Comparison of ENCODE assay signal across 7 mouse cellular contexts in genomic region chr13:24518887-24519286, GRCm38 (mm10).
DNase-seq lines count a peak whose midpoint lies in the region; ATAC-seq and TF ChIP-seq lines count a peak whose summit lies in the region.

No protein-coding gene starts in this region.

- no peak for TF ChIP-seq POLR2A in brain, embryonic 14.5 days (IDR thresholded peaks at IDR 0.05; ENCODE audit: borderline replicate concordance, extremely low read depth, insufficient read depth, insufficient read length, poor library complexity, severe bottlenecking)

- peak; percentile 87 for DNase-seq in midbrain, embryonic 11.5 days (ENCODE audit: low spot score, missing footprints)
- DNase-seq in Muller cell, postnatal 12 days (ENCODE audit: inconsistent ontology term): peak; percentile 32
- peak; percentile 61 for DNase-seq in brain, embryonic 14.5 days (ENCODE audit: low read depth)
- peak; percentile 79 for DNase-seq in heart, embryonic 10.5 days (ENCODE audit: low spot score)
- peak; percentile 43 to 52 for DNase-seq in lung, adult 18-20 months
- peak; percentile 84 for DNase-seq in splenic B cell, adult 2 months (ENCODE audit: low read depth, low spot score)

- H3K4me3 ChIP-seq in midbrain, embryonic 11.5 days (ENCODE audit: low read depth, low read length): no peak overlapping the region
- no peak overlapping the region for H3K4me3 ChIP-seq in midbrain, embryonic 13.5 days (replicated peaks)
- H3K4me3 ChIP-seq in heart, embryonic 10.5 days: no peak overlapping the region

- no peaks in the 10 kb centered on the region for H3K36me3 ChIP-seq in midbrain, embryonic 11.5 days (ENCODE audit: control insufficient read depth, insufficient read depth, low read length)
- no peaks in the 10 kb centered on the region for H3K36me3 ChIP-seq in midbrain, embryonic 13.5 days
- no peaks in the 10 kb centered on the region for H3K36me3 ChIP-seq in heart, embryonic 10.5 days
- H3K36me3 ChIP-seq in splenic B cell, adult 2 months (ENCODE audit: control insufficient read depth, insufficient read depth, low read length, poor library complexity, severe bottlenecking): no peaks in the 10 kb centered on the region; the same call in 1 of the 2 replicates

- H3K9me3 ChIP-seq in midbrain, embryonic 11.5 days (ENCODE audit: control insufficient read depth, low read length): no peaks in the 10 kb centered on the region
- no peaks in the 10 kb centered on the region for H3K9me3 ChIP-seq in midbrain, embryonic 13.5 days
- H3K9me3 ChIP-seq in heart, embryonic 10.5 days: no peaks in the 10 kb centered on the region

- WGBS in midbrain, embryonic 11.5 days: 36% methylated on average over 6 of the region's 6 CpGs
- WGBS in midbrain, embryonic 13.5 days: 34% methylated on average over 6 of the region's 6 CpGs
- WGBS in heart, embryonic 10.5 days: 33% methylated on average over 6 of the region's 6 CpGs

- H3K27me3 ChIP-seq in midbrain, embryonic 11.5 days (ENCODE audit: control insufficient read depth, insufficient read depth, low read length): no peaks in the 10 kb centered on the region
- no peaks in the 10 kb centered on the region for H3K27me3 ChIP-seq in midbrain, embryonic 13.5 days
- no peaks in the 10 kb centered on the region for H3K27me3 ChIP-seq in heart, embryonic 10.5 days (ENCODE audit: insufficient read depth, poor library complexity, severe bottlenecking)
- H3K27me3 ChIP-seq in splenic B cell, adult 2 months (ENCODE audit: control insufficient read depth, insufficient read depth, low read length, poor library complexity, severe bottlenecking): no peaks in the 10 kb centered on the region

- no peak overlapping the region for H3K27ac ChIP-seq in midbrain, embryonic 11.5 days (ENCODE audit: low read depth, low read length)
- no peak overlapping the region for H3K27ac ChIP-seq in midbrain, embryonic 13.5 days
- H3K27ac ChIP-seq in heart, embryonic 10.5 days: 0 out of 2 replicates have a peak overlapping the region, but pooled peaks have one; percentile 69

- ATAC-seq in midbrain, embryonic 11.5 days (ENCODE audit: low FRiP score): no peak
- no peak for ATAC-seq in midbrain, embryonic 13.5 days

- H3K9ac ChIP-seq in midbrain, embryonic 11.5 days (ENCODE audit: low read length): no peak overlapping the region
- H3K9ac ChIP-seq in midbrain, embryonic 13.5 days (replicated peaks): no peak overlapping the region

- peaks cover 13% of the 10 kb centered on the region; the same call in 1 of the 2 replicates for H3K4me1 ChIP-seq in midbrain, embryonic 11.5 days (ENCODE audit: control insufficient read depth, insufficient read depth, low read length)
- H3K4me1 ChIP-seq in midbrain, embryonic 13.5 days (replicated peaks): peaks cover 20% of the 10 kb centered on the region
- H3K4me1 ChIP-seq in heart, embryonic 10.5 days: peaks cover 20% of the 10 kb centered on the region

- no peak overlapping the region for H3K4me2 ChIP-seq in midbrain, embryonic 11.5 days
- H3K4me2 ChIP-seq in midbrain, embryonic 13.5 days (replicated peaks): no peak overlapping the region

- peak; percentile 57; the same call in 1 of the 2 replicates for TF ChIP-seq CTCF in brain, embryonic 14.5 days (IDR thresholded peaks at IDR 0.05; ENCODE audit: borderline replicate concordance, extremely low read depth, insufficient read depth, insufficient read length)

Comparison
In these comparisons a context has a peak if more than half of its experiments do, and no peak if none do; other contexts are left out.
1. DNase-seq: peak in every context shown above with its lines; median percentile 87 in midbrain, embryonic 11.5 days; 84 in splenic B cell, adult 2 months; 79 in heart, embryonic 10.5 days; 61 in brain, embryonic 14.5 days; 48 in lung, adult 18-20 months; 32 in Muller cell, postnatal 12 days.